Mouse (Mus musculus) kidney, embryonic 14.5 days (tissue): ENCODE results near the gene Gbf1. TPM values are rescaled to one million over a fixed set of nuclear protein-coding genes. Genes with fewer than 3 reads are reported as not detected.
A peak's percentile ranks its signal among the peaks of the same experiment; 100 is the strongest.

Experiments
- ATAC-seq: fragments of 200-750 bp; cut with Nextera tagmentation; 2 replicates; pipeline ENCODE4 v1.8.0; 2017; ENCODE audit warnings: moderate number of reproducible peaks, mild to moderate bottlenecking, moderate TSS enrichment, moderate library complexity; ENCODE audit not compliant: low FRiP score, low TSS enrichment
- H3K27ac ChIP-seq: fragments of 300-500 bp; sonication (generic); 2 replicates; pipeline ENCODE4 v1.5.1; 2014; ENCODE audit warnings: low read depth, mild to moderate bottlenecking, low read length, moderate library complexity, mixed read lengths
- H3K27me3 ChIP-seq: fragments of 300-500 bp; sonication (generic); 2 replicates; pipeline ENCODE4 v1.6.1; 2014; ENCODE audit warnings: mild to moderate bottlenecking, low read length; ENCODE audit not compliant: control insufficient read depth, insufficient read depth
- H3K36me3 ChIP-seq: fragments of 300-500 bp; sonication (generic); 2 replicates; pipeline ENCODE4 v1.6.1; 2014; ENCODE audit warnings: low read length, mixed read lengths; ENCODE audit not compliant: control insufficient read depth, insufficient read depth
- H3K4me1 ChIP-seq: fragments of 300-500 bp; sonication (generic); 2 replicates; pipeline ENCODE4 v1.6.1; 2014; ENCODE audit warnings: low read length, mixed read lengths; ENCODE audit not compliant: control insufficient read depth, insufficient read depth
- H3K4me2 ChIP-seq: fragments of 300-500 bp; sonication (generic); replicated peaks from 2 replicates; pipeline ENCODE4 v1.6.1; 2014; ENCODE audit warnings: low read depth, mild to moderate bottlenecking, low read length
- H3K4me3 ChIP-seq: fragments of 300-500 bp; sonication (generic); 2 replicates; pipeline ENCODE4 v1.5.1; 2014; ENCODE audit warnings: mild to moderate bottlenecking, low read length
- H3K9ac ChIP-seq: fragments of 300-500 bp; sonication (generic); 2 replicates; pipeline ENCODE4 v1.6.1; 2014; ENCODE audit warnings: low read depth, mild to moderate bottlenecking, low read length, moderate library complexity
- H3K9me3 ChIP-seq: fragments of 300-500 bp; sonication (generic); 2 replicates; pipeline ENCODE4 v1.6.1; 2016; ENCODE audit warnings: low read length; ENCODE audit not compliant: control insufficient read depth
- WGBS: fragments of 180-500 bp; shearing (Covaris S2); extraction: QIAGEN DNeasy Blood & Tissue Kit; methylation state at CpG from one replicate; pipeline ENCODE4 v1.1.7; 2014; 5-methylcytosine and 5-hydroxymethylcytosine counted together
- polyA plus RNA-seq: library from polyadenylated mRNA; unstranded; fragments of >200 nt; fragmentation: Nextera tagmentation; extraction: Ambion mirVana; gene quantifications from 2 replicates; pipeline ENCODE4 v1.2.1, GENCODE M21; 2014

Gene Gbf1
- polyA plus RNA-seq, 1 experiment from 2014 or later, result 50.3 TPM

DNA sequence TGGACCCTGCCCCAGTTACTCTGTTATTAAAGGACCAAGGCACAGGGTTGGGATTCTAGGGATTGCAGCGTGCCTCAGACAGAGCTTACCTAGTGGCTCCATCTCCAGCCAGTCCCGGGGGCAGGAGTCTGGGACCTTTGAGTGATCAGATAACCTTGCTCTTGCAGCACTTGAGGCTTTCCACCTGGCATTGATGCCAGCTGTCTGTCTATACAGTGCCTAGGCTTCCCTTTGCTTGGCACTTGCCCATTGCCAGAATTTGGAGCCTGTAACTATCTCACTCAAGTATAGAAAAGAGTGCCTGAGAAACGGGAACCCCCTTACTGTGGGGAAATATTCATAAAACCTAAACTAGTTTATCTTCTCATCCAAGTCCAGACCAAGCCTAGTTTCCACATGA, 134.6 kb downstream of the Gbf1 start:
- Histone ChIP-seq H3K9ac (no peak overlapping the region), H3K9me3 (no peaks in the 10 kb centered on the region), H3K4me3 (no peak overlapping the region), H3K36me3 (peaks cover 45% of the 10 kb centered on the region), H3K27ac (no peak overlapping the region), H3K4me2 (no peak overlapping the region), H3K27me3 (no peaks in the 10 kb centered on the region), H3K4me1 (no peaks in the 10 kb centered on the region)
- no peak for ATAC-seq
- 82% methylated on average over 3 of the region's 3 CpGs for WGBS

DNA sequence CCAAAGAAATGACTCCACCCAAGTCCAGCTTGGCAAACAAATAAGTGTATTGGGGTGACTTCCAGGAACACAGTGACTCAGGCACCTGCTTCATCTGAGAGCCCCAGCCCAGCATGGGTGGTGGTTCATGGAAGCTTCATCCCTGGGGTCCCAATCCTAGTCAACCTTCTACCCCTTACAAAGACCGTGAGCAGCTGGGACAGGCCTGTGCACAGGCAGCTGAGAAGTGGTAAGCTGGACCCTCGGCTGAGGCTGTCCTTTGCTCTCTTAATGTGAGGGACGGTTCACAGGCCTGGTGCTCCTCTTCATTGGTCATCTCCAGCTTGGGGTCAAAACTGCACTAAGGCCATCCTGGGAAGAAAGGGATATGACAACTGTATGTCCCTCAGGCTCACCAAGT, 135.3 kb downstream of the Gbf1 start:
- no peak overlapping the region for H3K4me3 ChIP-seq
- no peaks in the 10 kb centered on the region for H3K4me1 ChIP-seq
- H3K27me3 ChIP-seq, result no peaks in the 10 kb centered on the region
- no peak overlapping the region for H3K27ac ChIP-seq
- no peak overlapping the region for H3K9ac ChIP-seq
- no peaks in the 10 kb centered on the region for H3K9me3 ChIP-seq
- WGBS, result 92% methylated on average over 3 of the region's 3 CpGs
- H3K4me2 ChIP-seq, result no peak overlapping the region
- peaks cover 38% of the 10 kb centered on the region for H3K36me3 ChIP-seq
- no peak for ATAC-seq

DNA sequence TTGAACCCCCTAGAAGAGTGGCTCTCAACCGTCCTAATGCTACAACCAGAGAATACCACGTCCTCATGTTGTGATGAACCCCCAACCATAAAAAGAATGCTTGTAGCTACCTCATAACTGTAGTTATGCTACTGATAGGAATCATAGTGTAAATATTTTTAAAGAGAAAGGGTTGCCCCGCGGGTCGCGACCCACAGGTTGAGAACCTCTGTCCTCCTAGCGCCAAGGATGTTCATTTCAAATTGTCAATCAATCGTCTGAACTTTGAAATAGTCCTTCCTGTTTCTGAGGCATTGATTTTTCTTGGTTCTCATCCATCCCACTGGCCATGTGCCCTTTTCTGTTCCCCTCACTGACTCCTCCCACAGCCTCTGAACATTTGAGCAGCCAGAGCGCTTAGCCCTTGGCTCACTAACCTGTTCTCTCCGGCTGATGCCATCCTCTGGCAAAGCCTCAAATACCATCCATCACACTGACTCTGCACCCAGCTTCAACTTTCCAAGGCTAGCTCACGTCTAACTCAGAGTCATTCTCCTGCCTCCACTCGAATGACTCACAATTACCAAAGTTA, 138.3 kb downstream of the Gbf1 start:
- no peaks in the 10 kb centered on the region for H3K9me3 ChIP-seq
- WGBS, result 68% methylated on average over 12 of the region's 12 CpGs
- ATAC-seq, result no peak
- peaks cover 12% of the 10 kb centered on the region; the same call in 1 of the 2 replicates for H3K36me3 ChIP-seq
- H3K4me3 ChIP-seq, result no peak overlapping the region
- H3K27ac ChIP-seq, result no peak overlapping the region
- no peak overlapping the region for H3K9ac ChIP-seq
- H3K4me2 ChIP-seq, result no peak overlapping the region
- no peaks in the 10 kb centered on the region; the same call in 1 of the 2 replicates for H3K27me3 ChIP-seq
- H3K4me1 ChIP-seq, result no peaks in the 10 kb centered on the region

DNA sequence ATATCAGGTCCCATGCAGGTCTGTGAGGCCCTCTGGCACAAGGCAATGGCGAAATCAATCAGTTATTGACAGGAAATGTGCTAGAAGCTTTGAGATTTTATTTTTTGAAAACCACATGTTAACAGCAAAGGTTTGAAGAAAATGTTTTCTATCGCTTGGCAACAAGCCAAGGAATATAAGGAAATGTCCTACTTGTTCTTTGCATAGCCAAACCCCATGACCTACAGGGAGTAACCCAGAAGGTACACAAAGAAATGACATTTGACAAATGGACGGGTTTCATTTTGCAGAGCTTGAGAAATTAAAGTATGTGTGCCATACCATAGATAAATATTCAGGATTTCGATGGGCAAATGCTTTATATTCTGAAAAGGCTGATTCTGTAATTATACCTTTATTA, 144.6 kb downstream of the Gbf1 start:
- no peak for ATAC-seq
- Histone ChIP-seq H3K4me1 (no peaks in the 10 kb centered on the region), H3K27ac (no peak overlapping the region), H3K4me2 (no peak overlapping the region), H3K4me3 (no peak overlapping the region), H3K9ac (no peak overlapping the region), H3K9me3 (no peaks in the 10 kb centered on the region), H3K27me3 (peaks cover 4% of the 10 kb centered on the region), H3K36me3 (no peaks in the 10 kb centered on the region)
- WGBS, result 59% methylated on average over 4 of the region's 4 CpGs

DNA sequence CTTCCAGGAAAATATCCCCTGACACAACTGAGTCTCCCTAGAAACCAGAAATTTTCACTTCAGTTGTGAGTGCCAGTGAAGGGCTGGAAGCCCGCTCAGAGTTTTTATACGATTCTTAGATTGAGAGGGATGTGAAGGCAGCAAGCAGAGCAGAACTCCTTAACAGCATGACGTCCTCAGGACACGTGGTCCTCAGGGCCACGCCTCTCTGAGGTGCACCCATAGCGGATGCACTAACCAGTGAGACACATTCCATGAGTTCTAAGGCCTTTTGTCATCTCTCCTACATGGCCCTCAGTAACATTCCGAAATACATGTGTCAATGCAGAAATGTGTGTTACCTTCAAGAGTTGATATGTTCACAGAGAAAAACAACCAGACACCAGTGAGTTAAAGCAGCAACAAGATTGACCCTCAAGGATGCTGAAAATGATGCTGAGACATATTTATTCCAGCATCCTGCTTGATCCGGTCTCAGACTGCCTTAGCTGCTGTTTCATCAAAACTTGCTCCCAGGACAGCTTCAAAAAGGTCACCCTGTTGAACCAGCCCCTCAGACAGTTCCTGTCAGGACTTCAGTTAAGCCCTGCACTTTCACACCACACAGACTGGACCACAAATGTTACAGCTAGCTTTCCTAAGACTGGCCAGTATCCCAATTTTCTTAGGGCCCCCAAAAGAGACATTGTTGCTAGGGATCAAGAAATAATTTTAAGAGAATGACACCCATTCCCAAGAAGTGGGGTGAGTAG, 148.2 kb downstream of the Gbf1 start:
- Histone ChIP-seq H3K4me3 (no peak overlapping the region), H3K27ac (no peak overlapping the region), H3K4me1 (0 out of 2 replicates have a peak, but pooled peaks cover 5% of the 10 kb centered on the region), H3K27me3 (peaks cover 4% of the 10 kb centered on the region; the same call in 1 of the 2 replicates), H3K9ac (no peak overlapping the region), H3K9me3 (no peaks in the 10 kb centered on the region), H3K36me3 (no peaks in the 10 kb centered on the region), H3K4me2 (no peak overlapping the region)
- ATAC-seq, result no peak
- WGBS, result 44% methylated on average over 8 of the region's 8 CpGs

DNA sequence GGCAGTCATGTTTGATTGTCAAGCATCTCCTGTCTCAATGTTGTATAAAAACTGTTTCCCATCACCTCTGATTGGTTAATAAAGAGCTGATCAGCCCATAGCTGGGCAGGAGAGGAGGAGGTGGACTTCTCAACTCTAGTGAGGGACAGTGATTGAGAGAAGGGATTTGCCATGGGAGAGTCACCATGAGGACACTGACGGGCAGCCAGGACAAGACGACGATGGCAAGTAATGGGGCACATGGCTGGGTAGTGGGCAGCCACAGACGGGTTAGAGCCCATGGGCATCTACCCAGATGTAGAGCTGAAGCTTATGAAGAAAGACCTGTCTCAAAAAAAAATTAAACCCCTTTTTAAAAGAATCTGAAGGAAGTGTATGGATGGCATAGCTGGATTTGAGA, 150.2 kb downstream of the Gbf1 start:
- Histone ChIP-seq H3K36me3 (no peaks in the 10 kb centered on the region), H3K4me3 (no peak overlapping the region), H3K27ac (no peak overlapping the region), H3K4me2 (no peak overlapping the region), H3K4me1 (peaks cover 8% of the 10 kb centered on the region; the same call in 1 of the 2 replicates), H3K9ac (no peak overlapping the region), H3K27me3 (peaks cover 4% of the 10 kb centered on the region; the same call in 1 of the 2 replicates), H3K9me3 (no peaks in the 10 kb centered on the region)
- no peak for ATAC-seq
- 90% methylated on average over 4 of the region's 4 CpGs for WGBS

DNA sequence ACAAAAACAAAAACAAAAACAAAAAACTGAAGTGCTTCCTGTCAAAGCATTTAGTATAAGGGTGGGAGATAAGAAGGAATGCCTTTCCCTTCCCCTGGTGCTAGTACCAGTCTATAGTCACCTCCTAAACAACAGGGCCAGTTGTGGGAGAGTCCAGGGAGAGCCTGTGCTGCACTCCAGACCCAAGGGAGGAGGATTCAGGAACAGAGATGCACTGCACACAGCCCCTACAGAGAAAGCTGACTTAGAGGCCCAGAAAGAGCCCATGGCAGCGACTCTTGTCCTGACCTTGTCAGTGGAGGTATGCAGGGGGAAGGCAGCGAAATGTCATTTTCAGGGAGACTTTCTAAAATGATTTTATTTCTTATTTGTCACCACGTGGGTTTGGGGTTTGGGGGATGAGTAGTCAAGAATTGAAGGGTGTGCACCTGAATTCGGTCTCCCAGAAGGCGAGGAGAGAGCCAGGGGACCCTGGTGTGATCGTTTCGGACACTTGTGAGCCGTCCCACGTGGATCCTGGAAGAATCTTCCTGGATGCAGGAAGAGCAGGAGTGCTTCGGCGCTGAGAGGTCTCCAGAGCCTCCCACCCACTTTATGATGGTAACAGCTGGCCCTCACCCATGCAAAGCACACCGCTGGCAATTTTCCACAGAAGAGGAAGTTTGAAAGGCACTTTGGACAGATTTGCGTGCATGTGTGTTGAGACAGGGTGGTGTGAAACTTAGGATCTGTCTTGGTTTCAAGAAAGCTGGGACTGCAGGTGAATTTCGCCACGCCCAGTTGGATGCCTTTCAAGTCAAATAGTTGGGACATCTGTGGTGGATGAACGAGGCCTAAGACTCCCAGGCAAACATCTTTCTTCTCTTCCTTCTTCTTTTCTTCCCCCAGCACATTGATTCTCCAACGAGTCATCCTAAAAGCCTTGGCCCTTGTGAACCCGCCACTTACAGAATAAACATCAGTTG, 151.2 kb downstream of the Gbf1 start:
- H3K9me3 ChIP-seq, result no peaks in the 10 kb centered on the region
- H3K4me2 ChIP-seq, result peak overlapping the region; percentile 98
- ATAC-seq, result no peak
- WGBS, result 57% methylated on average over 18 of the region's 18 CpGs
- peaks cover 9% of the 10 kb centered on the region for H3K4me1 ChIP-seq
- peak overlapping the region; percentile 73 for H3K4me3 ChIP-seq
- no peaks in the 10 kb centered on the region; the same call in 1 of the 2 replicates for H3K36me3 ChIP-seq
- H3K27ac ChIP-seq, result no peak overlapping the region
- peaks cover 11% of the 10 kb centered on the region for H3K27me3 ChIP-seq
- H3K9ac ChIP-seq, result 0 out of 2 replicates have a peak overlapping the region, but pooled peaks have one; percentile 63

DNA sequence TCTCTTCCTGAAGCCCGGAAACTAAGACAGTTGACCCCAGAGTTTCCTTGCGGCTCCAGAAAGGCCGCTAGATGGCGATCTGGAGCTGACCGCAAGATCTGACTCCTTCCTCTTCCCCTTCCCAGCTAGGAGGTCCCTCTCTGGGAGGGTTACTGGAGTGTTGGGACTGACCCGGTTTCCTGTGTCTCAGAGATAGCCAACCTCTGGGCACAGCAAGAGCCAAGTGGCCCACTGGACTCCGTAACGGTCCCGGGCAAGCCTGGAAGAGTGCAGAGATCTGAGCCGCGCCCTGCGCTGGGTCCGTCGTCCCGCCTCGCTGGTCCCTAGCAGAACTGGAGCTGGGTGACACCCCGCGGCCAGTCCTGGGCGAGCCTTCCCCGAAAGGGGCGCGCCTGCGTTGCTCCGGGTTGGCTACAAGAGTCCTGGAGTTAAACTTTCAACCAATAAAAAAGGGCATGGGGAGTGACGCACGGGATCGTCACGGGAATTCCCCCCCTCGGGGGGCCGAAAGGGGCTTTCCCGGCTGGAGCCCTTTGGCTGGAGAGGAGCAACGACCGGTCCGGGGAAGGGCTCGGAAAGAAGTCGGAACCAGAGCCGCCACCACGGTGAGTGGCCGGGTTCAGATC, 152.0 kb downstream of the Gbf1 start, which contains the start of gene Nfkb2:
Nfkb2 (plus strand) TSS at position 105 of the 626 bp plus-strand sequence.
- Histone ChIP-seq H3K9me3 (no peaks in the 10 kb centered on the region), H3K4me2 (peak within 1 kb of the TSS; percentile 98), H3K27me3 (peaks cover 8% of the 10 kb centered on the region), H3K9ac (peak within 1 kb of the TSS; percentile 63), H3K4me1 (peaks cover 14% of the 10 kb centered on the region), H3K4me3 (peak within 1 kb of the TSS; percentile 73), H3K27ac (peak within 1 kb of the TSS; percentile 82), H3K36me3 (no peaks in the 10 kb centered on the region; the same call in 1 of the 2 replicates)
- peak; percentile 89 for ATAC-seq
- WGBS, result under 1% methylated on average over 39 of the region's 39 CpGs
